Mouse (Mus musculus): ENCODE measurements at regions not wholly inside any gene's neighbourhood (a gene's known extent, or its start where the extent isn't known, plus 50 kb on each side); places are given as distances from the start of the nearest gene placed in this dataset.

DNA sequence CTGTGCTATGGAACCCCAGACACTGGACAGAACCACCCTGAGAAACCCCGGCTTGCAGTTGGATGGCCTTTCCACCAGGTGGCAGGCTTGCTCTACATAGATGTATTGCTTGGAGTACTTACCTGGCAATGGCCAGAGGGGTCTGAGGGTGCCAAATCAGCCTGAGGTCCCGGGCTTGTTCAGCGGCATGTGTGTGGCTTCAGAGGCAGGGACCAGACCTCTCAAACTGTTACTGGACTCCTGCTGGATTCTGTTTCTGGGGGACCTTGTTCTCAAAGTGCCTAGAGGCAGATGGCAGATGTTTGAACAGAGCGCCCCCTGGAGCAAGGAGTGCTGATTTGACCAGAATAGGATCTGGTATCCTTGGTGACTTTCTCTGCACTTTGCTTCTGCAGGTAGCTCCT lies 262.9 kb upstream of the Gm4791 start:
- Histone ChIP-seq H3K4me3 (ENCODE audit: insufficient read depth, poor library complexity, severe bottlenecking) (no peak overlapping the region), H3K79me2 (ENCODE audit: control insufficient read depth, insufficient read depth) (no peaks in the 10 kb centered on the region), H3K36me3 (ENCODE audit: control insufficient read depth, insufficient read depth) (no peaks in the 10 kb centered on the region), H3ac (ENCODE audit: control insufficient read depth, insufficient read length, low read depth) (no peak overlapping the region), H3K79me3 (ENCODE audit: low read depth) (no peaks in the 10 kb centered on the region), H3K27me3 (ENCODE audit: control insufficient read depth, insufficient read depth, insufficient read length) (no peaks in the 10 kb centered on the region)
- TF ChIP-seq CTCF (IDR thresholded peaks at IDR 0.05; ENCODE audit: control insufficient read depth, insufficient read depth, insufficient read length), result peak; percentile 39
- TF ChIP-seq MYOD1 (IDR thresholded peaks at IDR 0.05; ENCODE audit: control insufficient read depth, insufficient read length, low read depth), result no peak
- TF ChIP-seq USF1 (IDR thresholded peaks at IDR 0.05; ENCODE audit: low read depth), result no peak

DNA sequence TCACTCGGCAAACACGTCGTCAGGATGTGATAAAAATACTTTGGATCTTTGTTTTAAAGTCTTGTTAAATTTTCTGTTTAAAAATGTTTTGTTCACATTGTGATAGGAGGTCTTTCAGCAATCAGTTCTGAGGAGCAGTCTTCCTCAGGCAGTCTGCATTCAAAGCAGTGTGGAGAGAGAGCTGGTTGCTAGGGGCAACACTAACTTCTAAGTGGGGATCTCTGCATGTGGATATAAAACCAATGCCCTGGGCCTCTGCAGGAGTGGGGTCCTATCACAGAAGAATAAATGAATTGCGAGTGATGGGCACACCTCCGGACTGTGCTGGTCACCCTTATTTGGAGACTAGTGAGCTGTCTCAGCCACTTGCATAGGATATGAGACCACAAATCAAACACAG lies 270.1 kb upstream of the Gm4791 start:
- Histone ChIP-seq H3K79me2 (ENCODE audit: control insufficient read depth, insufficient read depth) (no peaks in the 10 kb centered on the region), H3K79me3 (ENCODE audit: low read depth) (no peaks in the 10 kb centered on the region), H3K4me3 (ENCODE audit: insufficient read depth, poor library complexity, severe bottlenecking) (no peak overlapping the region), H3K36me3 (ENCODE audit: control insufficient read depth, insufficient read depth) (no peaks in the 10 kb centered on the region), H3K27me3 (ENCODE audit: control insufficient read depth, insufficient read depth, insufficient read length) (no peaks in the 10 kb centered on the region), H3ac (ENCODE audit: control insufficient read depth, insufficient read length, low read depth) (no peak overlapping the region)
- TF ChIP-seq CTCF (IDR thresholded peaks at IDR 0.05; ENCODE audit: control insufficient read depth, insufficient read depth, insufficient read length) (no peak), FOSL1 (IDR thresholded peaks at IDR 0.05; ENCODE audit: insufficient read depth, low read length, poor library complexity, severe bottlenecking) (no peak), MAX (IDR thresholded peaks at IDR 0.05) (no peak), MYOG (IDR thresholded peaks at IDR 0.05; ENCODE audit: control insufficient read depth, extremely low read depth, insufficient read length) (no peak), USF1 (IDR thresholded peaks at IDR 0.05; ENCODE audit: low read depth) (no peak), CEBPB (IDR thresholded peaks at IDR 0.05; ENCODE audit: low read depth) (no peak)

- Histone ChIP-seq H3ac (ENCODE audit: control insufficient read depth, insufficient read length, low read depth) (no peak overlapping the region), H3K79me2 (ENCODE audit: control insufficient read depth, insufficient read depth) (no peaks in the 10 kb centered on the region), H3K4me3 (ENCODE audit: insufficient read depth, poor library complexity, severe bottlenecking) (no peak overlapping the region), H3K79me3 (ENCODE audit: low read depth) (no peaks in the 10 kb centered on the region), H3K27me3 (ENCODE audit: control insufficient read depth, insufficient read depth, insufficient read length) (no peaks in the 10 kb centered on the region), H3K36me3 (ENCODE audit: control insufficient read depth, insufficient read depth) (no peaks in the 10 kb centered on the region)
- TF ChIP-seq CEBPB (IDR thresholded peaks at IDR 0.05; ENCODE audit: low read depth) (no peak), MAX (IDR thresholded peaks at IDR 0.05) (no peak), MYOG (IDR thresholded peaks at IDR 0.05; ENCODE audit: control insufficient read depth, extremely low read depth, insufficient read length) (no peak), USF1 (IDR thresholded peaks at IDR 0.05; ENCODE audit: low read depth) (no peak), FOSL1 (IDR thresholded peaks at IDR 0.05; ENCODE audit: insufficient read depth, low read length, poor library complexity, severe bottlenecking) (no peak), CTCF (IDR thresholded peaks at IDR 0.05; ENCODE audit: control insufficient read depth, insufficient read depth, insufficient read length) (no peak), MYOD1 (IDR thresholded peaks at IDR 0.05; ENCODE audit: control insufficient read depth, insufficient read length, low read depth) (no peak)
Measured at GRCm38 (mm10) chr9:46724231-46724630, 274.3 kb upstream of the Gm4791 start.

- H3ac ChIP-seq (ENCODE audit: control insufficient read depth, insufficient read length, low read depth), result no peak overlapping the region
- TF ChIP-seq CEBPB (IDR thresholded peaks at IDR 0.05; ENCODE audit: low read depth), result no peak
- no peak for TF ChIP-seq MYOD1 (IDR thresholded peaks at IDR 0.05; ENCODE audit: control insufficient read depth, insufficient read length, low read depth)
- TF ChIP-seq MAX (IDR thresholded peaks at IDR 0.05), result no peak
- no peak for TF ChIP-seq MYOG (IDR thresholded peaks at IDR 0.05; ENCODE audit: control insufficient read depth, extremely low read depth, insufficient read length)
- no peak for TF ChIP-seq USF1 (IDR thresholded peaks at IDR 0.05; ENCODE audit: low read depth)
- TF ChIP-seq CTCF (IDR thresholded peaks at IDR 0.05; ENCODE audit: control insufficient read depth, insufficient read depth, insufficient read length), result no peak
- TF ChIP-seq FOSL1 (IDR thresholded peaks at IDR 0.05; ENCODE audit: insufficient read depth, low read length, poor library complexity, severe bottlenecking), result no peak
- no peak overlapping the region for H3K4me3 ChIP-seq (ENCODE audit: insufficient read depth, poor library complexity, severe bottlenecking)
- H3K79me3 ChIP-seq (ENCODE audit: low read depth), result no peaks in the 10 kb centered on the region
- H3K36me3 ChIP-seq (ENCODE audit: control insufficient read depth, insufficient read depth), result no peaks in the 10 kb centered on the region
- H3K27me3 ChIP-seq (ENCODE audit: control insufficient read depth, insufficient read depth, insufficient read length), result no peaks in the 10 kb centered on the region
- no peaks in the 10 kb centered on the region for H3K79me2 ChIP-seq (ENCODE audit: control insufficient read depth, insufficient read depth)
Measured at GRCm38 (mm10) chr9:46713415-46713814, 285.1 kb upstream of the Gm4791 start.

DNA sequence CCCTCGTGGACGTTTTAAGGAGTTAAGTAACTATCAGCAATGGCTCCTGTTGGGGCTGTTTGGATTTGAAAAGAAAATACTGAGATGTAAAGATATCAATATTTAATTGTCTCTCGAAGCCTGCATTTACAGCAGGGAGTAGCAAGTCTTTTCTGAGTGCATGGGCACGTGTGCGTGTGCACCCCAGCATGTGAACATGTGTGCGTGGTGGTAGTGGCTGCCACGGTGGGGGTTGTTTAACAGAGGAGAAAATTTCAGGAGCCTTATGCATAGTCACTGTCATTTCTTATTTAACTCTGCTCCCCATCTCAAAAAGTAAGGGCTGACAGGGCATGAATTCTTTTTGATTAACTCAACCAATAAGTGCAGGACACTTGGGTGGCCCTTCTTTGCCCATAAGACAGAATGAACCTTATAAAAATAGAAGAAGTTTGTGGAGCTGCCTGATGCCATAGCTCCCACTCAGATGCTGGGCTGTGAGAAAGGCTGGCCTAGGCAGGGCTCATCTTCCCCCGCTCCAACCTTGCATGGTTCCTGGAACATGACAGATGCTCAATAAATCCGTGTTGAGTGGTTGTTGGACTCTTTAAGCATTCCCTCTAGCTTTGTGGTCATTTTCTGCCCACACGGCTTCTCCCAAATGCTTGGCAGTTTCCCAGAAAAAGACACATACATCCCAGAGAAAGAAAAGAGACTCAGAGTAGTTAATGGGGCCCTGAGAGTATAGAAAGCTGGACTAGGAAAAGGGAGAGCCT lies 294.2 kb upstream of the Gm4791 start:
- no peaks in the 10 kb centered on the region for H3K79me3 ChIP-seq (ENCODE audit: low read depth)
- TF ChIP-seq FOSL1 (IDR thresholded peaks at IDR 0.05; ENCODE audit: insufficient read depth, low read length, poor library complexity, severe bottlenecking) (no peak), CTCF (IDR thresholded peaks at IDR 0.05; ENCODE audit: control insufficient read depth, insufficient read depth, insufficient read length) (no peak), MAX (IDR thresholded peaks at IDR 0.05) (no peak), USF1 (IDR thresholded peaks at IDR 0.05; ENCODE audit: low read depth) (no peak), MYOG (IDR thresholded peaks at IDR 0.05; ENCODE audit: control insufficient read depth, extremely low read depth, insufficient read length) (no peak), MYOD1 (IDR thresholded peaks at IDR 0.05; ENCODE audit: control insufficient read depth, insufficient read length, low read depth) (no peak), CEBPB (IDR thresholded peaks at IDR 0.05; ENCODE audit: low read depth) (no peak)

DNA sequence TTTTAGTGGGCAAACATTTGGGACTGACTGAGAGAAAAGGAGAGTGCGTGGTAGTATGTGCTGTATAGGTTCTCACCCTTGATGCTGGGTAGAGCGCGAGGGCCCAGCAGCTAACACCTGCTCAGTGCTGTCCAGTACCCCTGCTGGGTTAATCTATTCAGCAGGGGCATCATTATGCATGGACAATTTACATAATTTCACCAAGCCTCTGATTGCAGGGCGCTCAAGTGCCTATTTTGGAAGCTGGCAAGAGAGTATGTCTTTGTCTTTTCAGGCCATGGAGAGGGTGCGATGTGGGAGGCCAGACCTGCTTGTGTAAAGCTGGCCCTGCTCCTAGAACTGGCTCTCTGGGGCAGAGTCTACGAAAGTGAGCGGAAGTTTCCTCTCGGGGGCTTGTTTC lies 294.9 kb upstream of the Gm4791 start:
- TF ChIP-seq CTCF (IDR thresholded peaks at IDR 0.05; ENCODE audit: control insufficient read depth, insufficient read depth, insufficient read length), result no peak
- no peaks in the 10 kb centered on the region for H3K36me3 ChIP-seq (ENCODE audit: control insufficient read depth, insufficient read depth)
- no peak overlapping the region for H3K4me3 ChIP-seq (ENCODE audit: insufficient read depth, poor library complexity, severe bottlenecking)
- H3K79me3 ChIP-seq (ENCODE audit: low read depth), result no peaks in the 10 kb centered on the region
- H3ac ChIP-seq (ENCODE audit: control insufficient read depth, insufficient read length, low read depth), result no peak overlapping the region
- H3K27me3 ChIP-seq (ENCODE audit: control insufficient read depth, insufficient read depth, insufficient read length), result no peaks in the 10 kb centered on the region
- H3K79me2 ChIP-seq (ENCODE audit: control insufficient read depth, insufficient read depth), result no peaks in the 10 kb centered on the region

More for the DNA sequence above, 294.2 kb upstream of the Gm4791 start:
- H3K36me3 ChIP-seq (ENCODE audit: control insufficient read depth, insufficient read depth), result no peaks in the 10 kb centered on the region
- H3K27me3 ChIP-seq (ENCODE audit: control insufficient read depth, insufficient read depth, insufficient read length), result no peaks in the 10 kb centered on the region
- no peak overlapping the region for H3ac ChIP-seq (ENCODE audit: control insufficient read depth, insufficient read length, low read depth)
- no peaks in the 10 kb centered on the region for H3K79me2 ChIP-seq (ENCODE audit: control insufficient read depth, insufficient read depth)
- no peak overlapping the region for H3K4me3 ChIP-seq (ENCODE audit: insufficient read depth, poor library complexity, severe bottlenecking)
